Mouse (Mus musculus): ENCODE measurements at regions not wholly inside any gene's neighbourhood (a gene's known extent, or its start where the extent isn't known, plus 50 kb on each side); places are given as distances from the start of the nearest gene placed in this dataset.

GRCm38 (mm10) chr14:54156536-54156935 is 97.4 kb downstream of the Dad1 start:
- TF ChIP-seq CTCF (conservative IDR thresholded peaks at IDR 0.05; ENCODE audit: insufficient read depth, insufficient read length, low read depth, low read length) (no peak), POLR2A (IDR thresholded peaks at IDR 0.05; ENCODE audit: low read depth, low read length) (no peak)

Measured in kidney, adult 2 months (tissue).